Mouse (Mus musculus) hindbrain, embryonic 13.5 days (tissue): ENCODE measurements around the gene Ryr2. TPM values are rescaled to one million over a fixed set of nuclear protein-coding genes. Genes with fewer than 3 reads are reported as not detected.
"Not testable (repeated sequence)": the region's sequence is repeated elsewhere in the genome, so short reads cannot be mapped to it uniquely, and the experiment has no call there.

Source experiments
- ATAC-seq: fragments of 200-750 bp; cut with Nextera tagmentation; 2 replicates; pipeline ENCODE4 v1.8.0; 2017; ENCODE audit warnings: moderate TSS enrichment; ENCODE audit not compliant: low FRiP score
- H3K27ac ChIP-seq: fragments of 300-500 bp; sonication (generic); 2 replicates; pipeline ENCODE4 v1.5.1; 2015; ENCODE audit warnings: inconsistent platforms, mild to moderate bottlenecking, moderate library complexity
- H3K27me3 ChIP-seq: fragments of 300-500 bp; sonication (generic); 2 replicates; pipeline ENCODE4 v1.6.1; 2015; ENCODE audit warnings: mild to moderate bottlenecking, inconsistent platforms
- H3K36me3 ChIP-seq: fragments of 300-500 bp; sonication (generic); 2 replicates; pipeline ENCODE4 v1.6.1; 2015; ENCODE audit warnings: mild to moderate bottlenecking, inconsistent platforms
- H3K4me1 ChIP-seq: fragments of 300-500 bp; sonication (generic); replicated peaks from 2 replicates; pipeline ENCODE4 v1.6.1; 2015; ENCODE audit warnings: inconsistent platforms
- H3K4me2 ChIP-seq: fragments of 300-500 bp; sonication (generic); 2 replicates; pipeline ENCODE4 v1.6.1; 2015; ENCODE audit warnings: inconsistent platforms, mild to moderate bottlenecking, moderate library complexity
- H3K4me3 ChIP-seq: fragments of 300-500 bp; sonication (generic); 2 replicates; pipeline ENCODE4 v1.5.1; 2015; ENCODE audit warnings: mild to moderate bottlenecking, inconsistent platforms
- H3K9ac ChIP-seq: fragments of 300-500 bp; sonication (generic); 2 replicates; pipeline ENCODE4 v1.6.1; 2015; ENCODE audit warnings: mild to moderate bottlenecking, inconsistent platforms
- H3K9me3 ChIP-seq: fragments of 300-500 bp; sonication (generic); 2 replicates; pipeline ENCODE4 v1.6.1; 2016; ENCODE audit warnings: inconsistent platforms
- WGBS: fragments of 180-500 bp; shearing (Covaris S2); methylation state at CpG from one replicate; pipeline ENCODE4 v1.1.7; 2015; 5-methylcytosine and 5-hydroxymethylcytosine counted together
- polyA plus RNA-seq: library from polyadenylated mRNA; unstranded; fragments of >200 nt; fragmentation: Nextera tagmentation; extraction: Ambion mirVana; gene quantifications from 2 replicates; pipeline ENCODE4 v1.2.1, GENCODE M21; 2015

Ryr2 gene
- 2.2 and 2.5 TPM in 2 replicates for polyA plus RNA-seq

DNA sequence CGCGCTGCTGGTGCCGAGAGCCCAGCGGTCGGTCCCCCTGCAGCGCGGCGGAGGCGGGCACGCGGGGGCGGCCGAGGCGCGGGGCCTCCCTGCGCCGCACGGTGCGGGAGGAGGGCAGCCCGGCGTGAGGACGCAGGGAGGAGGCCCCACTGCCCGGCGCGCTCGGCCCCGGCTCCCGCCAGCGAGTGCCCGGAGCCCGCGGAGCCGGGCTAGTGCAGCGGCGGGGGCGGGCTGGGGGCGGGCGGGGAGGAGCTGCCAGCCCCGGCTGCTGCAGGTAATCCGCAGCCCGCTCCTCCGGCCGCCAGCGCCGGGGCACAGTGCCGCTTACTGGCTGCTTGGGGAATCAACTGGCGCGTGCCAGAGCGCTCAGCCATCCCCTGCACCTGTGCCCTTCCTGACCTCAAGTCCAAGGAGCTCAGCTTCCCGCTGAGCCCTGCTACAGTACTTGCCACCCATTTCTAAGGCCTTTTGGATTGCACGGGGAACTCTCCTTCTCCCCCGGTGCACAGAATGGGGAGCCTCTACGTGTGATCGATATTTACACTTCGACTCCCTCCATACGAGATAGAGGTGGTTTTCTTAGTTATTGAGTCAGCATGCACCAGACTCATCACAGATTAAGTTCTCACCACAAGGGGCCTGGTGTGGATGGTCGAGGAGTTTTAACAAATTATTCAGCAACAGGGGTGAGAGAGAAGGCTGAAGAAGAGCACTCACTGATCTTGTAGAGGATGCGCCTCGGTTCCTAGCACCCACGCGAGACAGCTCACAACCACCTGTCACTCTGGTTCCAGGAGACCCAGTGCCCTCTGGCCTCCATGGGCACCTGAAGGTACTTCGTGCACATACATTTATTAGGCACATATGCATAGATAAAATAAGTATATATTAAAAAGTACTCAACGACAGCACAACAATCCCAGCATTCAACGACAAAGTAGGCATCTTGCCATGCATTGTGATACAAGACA lies at the start of gene Ryr2:
TSS of gene Ryr2 (minus strand) at position 284 of the 971 bp plus-strand sequence.
- Histone ChIP-seq H3K4me2 (peak within 1 kb of the TSS; percentile 95), H3K27me3 (peaks cover 23% of the 10 kb centered on the region), H3K4me1 (peaks cover 35% of the 10 kb centered on the region), H3K9ac (peak within 1 kb of the TSS; percentile 89), H3K4me3 (peak within 1 kb of the TSS; percentile 82), H3K27ac (peak within 1 kb of the TSS; percentile 86), H3K9me3 (no peaks in the 10 kb centered on the region), H3K36me3 (no peaks in the 10 kb centered on the region)
- peak; percentile 87 for ATAC-seq
- 10% methylated on average over 46 of the region's 64 CpGs for WGBS

DNA sequence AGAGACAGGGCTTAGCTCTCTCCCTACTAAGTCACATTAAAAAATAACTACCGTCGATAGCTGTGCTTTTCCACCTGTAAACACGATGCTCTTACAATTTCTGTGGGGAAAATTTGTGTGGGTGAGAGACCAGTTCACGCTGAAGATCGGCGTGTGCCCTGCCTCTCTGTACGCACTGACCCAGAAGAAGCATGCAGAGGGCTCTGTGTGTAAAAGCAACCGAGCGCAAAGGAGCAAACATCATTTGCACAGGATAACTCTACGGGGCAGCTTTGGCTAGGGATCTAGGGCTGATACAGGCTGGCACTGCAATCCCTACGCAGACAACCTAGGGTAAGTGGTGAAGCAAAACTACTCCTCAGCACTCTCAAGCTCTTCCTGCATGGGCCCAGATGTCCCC lies 47.2 kb upstream of the Ryr2 start:
- Histone ChIP-seq H3K4me2 (no peak overlapping the region), H3K9ac (no peak overlapping the region), H3K4me3 (no peak overlapping the region), H3K27ac (no peak overlapping the region), H3K27me3 (no peaks in the 10 kb centered on the region), H3K9me3 (no peaks in the 10 kb centered on the region), H3K4me1 (peaks cover under 1% of the 10 kb centered on the region; the same call in 1 of the 2 replicates), H3K36me3 (no peaks in the 10 kb centered on the region)
- 83% methylated on average over 11 of the region's 11 CpGs for WGBS
- no peak for ATAC-seq

DNA sequence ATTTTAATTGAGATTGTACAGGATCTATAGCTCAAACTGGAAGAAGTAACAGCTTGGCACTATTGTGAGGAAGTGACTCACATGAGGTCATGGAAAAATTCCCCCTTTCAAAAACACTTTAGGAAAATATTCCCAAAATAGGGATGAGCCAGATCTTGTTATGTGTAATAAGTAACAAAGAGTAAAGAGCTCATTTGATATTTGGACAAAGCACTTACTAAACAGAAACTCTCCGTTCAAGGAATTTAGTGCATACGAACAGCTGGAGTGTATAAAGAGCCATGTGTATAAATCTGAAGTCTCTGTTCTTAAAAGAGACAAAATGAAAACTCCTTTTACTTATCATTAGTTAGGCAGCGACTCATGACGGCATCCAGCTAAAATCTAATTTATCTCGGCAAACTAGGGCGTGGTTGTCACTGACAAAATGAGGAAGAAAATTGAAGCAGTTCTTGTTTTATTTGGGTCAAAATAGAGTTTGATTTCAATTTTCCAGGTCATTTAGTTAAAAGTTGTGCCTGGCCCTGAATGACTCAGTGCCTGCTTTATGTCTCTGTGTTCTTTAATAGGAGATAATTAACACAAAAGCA lies 40.3 kb upstream of the Ryr2 start:
- Histone ChIP-seq H3K36me3 (no peaks in the 10 kb centered on the region), H3K4me1 (no peaks in the 10 kb centered on the region), H3K27ac (no peak overlapping the region), H3K4me3 (no peak overlapping the region), H3K9ac (no peak overlapping the region), H3K4me2 (no peak overlapping the region), H3K27me3 (no peaks in the 10 kb centered on the region), H3K9me3 (no peaks in the 10 kb centered on the region)
- ATAC-seq: no peak
- 70% methylated on average over 6 of the region's 6 CpGs for WGBS

DNA sequence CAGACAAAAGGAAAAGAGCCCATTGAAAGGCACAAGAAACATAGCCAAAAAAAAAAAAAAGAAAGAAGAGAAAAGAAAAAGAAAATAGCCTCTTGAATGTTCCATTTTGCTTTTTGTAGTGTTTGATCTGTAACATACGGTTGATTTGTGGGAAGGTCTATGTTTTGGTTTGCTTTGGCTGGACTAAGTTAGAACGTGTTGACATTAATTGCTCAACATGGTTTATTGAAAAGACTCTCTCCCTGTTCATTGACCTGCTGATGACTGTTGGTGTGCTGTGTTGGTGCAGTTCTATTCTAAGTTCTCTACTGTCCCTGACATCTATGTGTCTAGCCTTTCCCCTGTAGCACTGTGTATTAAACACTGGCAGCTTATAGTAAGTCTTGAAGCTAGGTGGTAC lies 39.7 kb upstream of the Ryr2 start:
- H3K27me3 ChIP-seq: no peaks in the 10 kb centered on the region
- 85% methylated on average over 2 of the region's 2 CpGs for WGBS
- H3K4me1 ChIP-seq: no peaks in the 10 kb centered on the region
- H3K4me3 ChIP-seq: no peak overlapping the region
- no peak overlapping the region for H3K4me2 ChIP-seq
- H3K36me3 ChIP-seq: no peaks in the 10 kb centered on the region
- H3K9me3 ChIP-seq: no peaks in the 10 kb centered on the region
- no peak for ATAC-seq
- H3K9ac ChIP-seq: no peak overlapping the region
- H3K27ac ChIP-seq: no peak overlapping the region

DNA sequence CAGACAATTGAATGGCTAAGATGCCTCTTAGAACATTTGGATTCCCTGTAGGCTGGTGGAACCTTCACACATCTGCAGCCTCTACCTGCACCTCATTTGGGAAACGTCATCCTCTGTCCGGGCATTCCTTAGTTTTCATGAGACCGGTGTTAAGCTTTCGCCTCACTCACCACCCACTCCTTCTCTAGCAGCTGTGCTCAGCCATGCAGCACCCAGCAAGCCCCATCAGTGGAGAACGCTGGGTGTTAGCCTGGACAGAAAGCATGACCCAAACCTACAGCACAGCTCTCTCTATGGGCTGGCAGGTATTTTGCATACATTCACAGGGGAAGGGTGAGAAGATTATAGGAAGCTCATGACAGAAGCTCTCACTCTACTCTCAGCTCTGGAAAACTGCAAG lies 36.6 kb upstream of the Ryr2 start:
- no peak for ATAC-seq
- H3K27me3 ChIP-seq: no peaks in the 10 kb centered on the region
- H3K27ac ChIP-seq: no peak overlapping the region
- H3K4me1 ChIP-seq: no peaks in the 10 kb centered on the region
- H3K9me3 ChIP-seq: no peaks in the 10 kb centered on the region
- H3K9ac ChIP-seq: no peak overlapping the region
- no peaks in the 10 kb centered on the region for H3K36me3 ChIP-seq
- 92% methylated on average over 5 of the region's 5 CpGs for WGBS
- H3K4me2 ChIP-seq: no peak overlapping the region
- H3K4me3 ChIP-seq: no peak overlapping the region

DNA sequence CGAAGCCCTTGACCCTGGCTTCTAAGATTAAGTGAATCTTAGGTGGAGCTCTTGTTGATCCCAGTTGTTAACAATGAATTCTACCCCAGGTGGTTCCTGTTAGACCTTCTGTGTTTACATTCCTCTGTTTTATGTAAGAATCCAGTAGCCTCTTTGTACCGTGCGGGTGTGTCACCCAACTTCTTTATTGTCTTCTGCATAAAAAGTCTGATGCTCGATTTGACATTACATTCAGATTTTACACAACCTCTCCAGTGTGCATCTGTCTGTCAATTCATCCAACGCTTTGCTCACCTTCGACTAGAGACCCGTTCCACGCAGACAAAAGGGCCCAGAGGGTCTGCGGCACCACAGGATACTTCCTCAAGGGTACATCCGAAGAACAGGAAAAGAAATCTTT lies 29.7 kb upstream of the Ryr2 start:
- H3K4me2 ChIP-seq, H3K27me3 ChIP-seq, H3K9ac ChIP-seq, H3K36me3 ChIP-seq, H3K27ac ChIP-seq, ATAC-seq, H3K4me1 ChIP-seq, H3K9me3 ChIP-seq, H3K4me3 ChIP-seq: not testable (repeated sequence)
- WGBS: 95% methylated on average over 10 of the region's 10 CpGs

DNA sequence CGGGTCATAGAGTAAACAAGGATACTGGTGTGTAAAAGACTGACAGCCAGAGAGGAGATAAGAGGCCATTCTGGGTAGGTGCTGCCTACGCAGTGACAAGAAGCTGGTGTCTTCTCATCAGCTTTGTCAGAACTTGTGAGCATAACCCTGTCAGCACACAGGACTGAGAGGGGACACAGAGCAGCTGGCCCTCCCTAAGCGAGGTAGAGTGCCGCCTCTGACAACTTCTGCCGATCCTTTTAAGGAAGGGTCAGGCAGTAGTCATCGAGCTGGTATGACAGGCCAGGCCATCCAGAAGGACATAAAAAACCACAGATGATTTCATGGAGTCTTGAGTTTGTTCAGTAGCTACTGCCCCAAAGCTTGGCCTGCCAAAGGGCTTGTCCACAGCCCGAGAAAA lies 26.8 kb upstream of the Ryr2 start:
- Histone ChIP-seq H3K27me3 (no peaks in the 10 kb centered on the region), H3K4me2 (no peak overlapping the region), H3K4me3 (no peak overlapping the region), H3K9me3 (no peaks in the 10 kb centered on the region), H3K4me1 (peaks cover 6% of the 10 kb centered on the region; the same call in 1 of the 2 replicates), H3K36me3 (no peaks in the 10 kb centered on the region), H3K27ac (no peak overlapping the region), H3K9ac (no peak overlapping the region)
- 90% methylated on average over 7 of the region's 7 CpGs for WGBS
- no peak for ATAC-seq

DNA sequence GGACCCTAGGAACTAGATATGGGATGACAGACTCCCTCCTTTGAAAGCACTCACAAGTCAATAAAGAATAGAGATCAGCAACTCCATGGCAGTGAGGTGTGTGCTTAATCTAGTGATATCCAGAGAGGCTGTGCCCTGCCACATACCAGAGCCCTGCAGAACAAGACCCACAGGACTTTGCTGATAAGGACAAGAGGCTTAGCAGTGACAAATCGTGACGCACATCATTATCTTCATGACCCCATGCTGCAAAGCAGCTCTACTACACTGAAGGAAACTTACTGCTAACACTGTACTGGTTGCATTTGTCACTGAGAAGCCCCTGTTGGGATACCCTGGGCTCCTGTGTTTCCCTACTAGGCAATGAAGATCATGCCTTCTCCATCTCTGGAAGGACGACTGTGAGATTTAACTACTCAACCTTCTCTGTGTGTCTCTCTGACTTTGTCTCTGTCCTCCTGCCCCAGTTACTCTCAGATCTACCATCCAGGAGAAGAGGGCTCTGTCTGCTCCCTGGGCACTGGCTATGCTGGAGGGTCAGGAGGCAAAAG lies 25.5 kb upstream of the Ryr2 start:
- Histone ChIP-seq H3K4me1 (peaks cover 6% of the 10 kb centered on the region; the same call in 1 of the 2 replicates), H3K27me3 (no peaks in the 10 kb centered on the region), H3K4me2 (no peak overlapping the region), H3K36me3 (no peaks in the 10 kb centered on the region), H3K9me3 (no peaks in the 10 kb centered on the region), H3K27ac (no peak overlapping the region), H3K4me3 (no peak overlapping the region), H3K9ac (no peak overlapping the region)
- ATAC-seq: no peak
- 84% methylated on average over 3 of the region's 3 CpGs for WGBS

DNA sequence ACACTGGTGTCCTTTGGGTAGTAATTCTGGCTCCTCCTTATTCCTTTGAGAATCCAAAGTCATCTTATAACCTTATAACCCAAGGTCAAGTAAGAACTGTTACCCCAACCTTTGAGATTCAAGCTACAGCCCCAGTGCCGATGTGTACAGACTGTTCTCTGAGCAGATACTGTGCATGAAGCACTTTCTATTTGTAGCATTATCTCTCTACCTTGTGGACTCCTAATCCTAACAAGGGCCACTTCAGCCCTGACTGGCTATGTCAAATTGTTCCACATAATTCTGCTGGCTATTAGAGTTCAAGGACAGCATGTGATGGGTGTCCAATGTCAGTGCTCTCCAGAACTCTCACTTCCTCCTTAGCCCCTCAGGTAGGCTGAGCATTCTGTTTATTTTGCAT lies 22.4 kb upstream of the Ryr2 start:
- WGBS: 94% methylated on average over 1 of the region's 1 CpGs

DNA sequence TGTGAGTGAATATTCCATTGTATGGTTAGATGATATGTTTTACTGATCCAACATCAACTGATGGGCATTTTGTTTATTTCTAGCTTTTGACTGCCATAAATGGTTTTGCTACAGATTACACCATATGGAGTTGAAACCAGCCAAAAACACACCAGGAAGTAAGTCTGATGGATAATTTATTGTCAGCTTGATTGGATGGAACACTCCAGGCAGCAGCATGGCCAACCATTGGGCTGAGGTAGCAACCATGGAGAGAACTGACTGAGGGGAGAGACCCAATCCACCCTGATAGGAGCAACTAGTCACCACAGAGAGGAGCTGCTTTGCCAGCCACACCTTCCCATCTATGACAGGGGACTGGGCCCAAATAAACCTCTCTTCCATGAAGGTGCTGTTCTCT lies 19.4 kb upstream of the Ryr2 start:
- Histone ChIP-seq H3K27me3 (no peaks in the 10 kb centered on the region), H3K4me1 (peaks cover 3% of the 10 kb centered on the region; the same call in 1 of the 2 replicates), H3K36me3 (no peaks in the 10 kb centered on the region), H3K4me3 (no peak overlapping the region), H3K9ac (no peak overlapping the region), H3K4me2 (no peak overlapping the region), H3K9me3 (no peaks in the 10 kb centered on the region), H3K27ac (no peak overlapping the region)
- no peak for ATAC-seq

More for the DNA sequence above, 22.4 kb upstream of the Ryr2 start:
- ATAC-seq: no peak
- H3K27me3 ChIP-seq: no peaks in the 10 kb centered on the region
- H3K9me3 ChIP-seq: no peaks in the 10 kb centered on the region
- peaks cover 6% of the 10 kb centered on the region; the same call in 1 of the 2 replicates for H3K4me1 ChIP-seq
- no peak overlapping the region for H3K27ac ChIP-seq
- no peaks in the 10 kb centered on the region for H3K36me3 ChIP-seq
- H3K4me3 ChIP-seq: no peak overlapping the region
- H3K9ac ChIP-seq: no peak overlapping the region
- H3K4me2 ChIP-seq: no peak overlapping the region

DNA sequence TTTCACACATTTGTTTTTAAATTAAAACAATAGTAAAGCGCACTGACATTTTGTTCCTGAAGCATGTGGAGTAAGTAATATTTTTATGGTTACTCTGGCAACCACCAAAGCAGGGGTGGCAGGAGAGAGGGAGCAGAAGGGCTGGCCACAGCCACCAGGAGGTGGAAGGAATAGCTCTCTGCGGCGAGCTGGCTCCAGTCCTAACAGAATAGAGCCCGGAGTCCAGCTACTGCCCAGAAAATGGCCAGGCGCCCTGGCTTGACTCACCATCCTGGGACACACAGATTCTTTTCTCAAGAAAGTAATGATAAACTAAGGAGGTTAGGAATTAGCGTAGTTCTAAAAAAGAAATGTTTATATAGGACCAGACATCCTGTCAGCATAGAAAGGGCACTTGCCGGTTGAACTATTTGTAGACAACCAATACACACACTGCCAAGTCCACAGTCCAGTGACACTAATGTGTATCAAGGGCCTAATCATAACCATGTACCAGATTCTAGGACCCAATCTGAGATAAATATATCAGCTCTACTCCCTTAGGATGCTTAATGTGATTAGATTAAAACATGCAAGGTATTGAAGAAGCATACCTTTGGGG lies 18.3 kb upstream of the Ryr2 start:
- Histone ChIP-seq H3K4me3 (no peak overlapping the region), H3K36me3 (no peaks in the 10 kb centered on the region), H3K27ac (no peak overlapping the region), H3K4me1 (no peaks in the 10 kb centered on the region), H3K27me3 (no peaks in the 10 kb centered on the region), H3K4me2 (no peak overlapping the region), H3K9me3 (no peaks in the 10 kb centered on the region), H3K9ac (no peak overlapping the region)
- WGBS: 79% methylated on average over 7 of the region's 7 CpGs
- ATAC-seq: no peak

DNA sequence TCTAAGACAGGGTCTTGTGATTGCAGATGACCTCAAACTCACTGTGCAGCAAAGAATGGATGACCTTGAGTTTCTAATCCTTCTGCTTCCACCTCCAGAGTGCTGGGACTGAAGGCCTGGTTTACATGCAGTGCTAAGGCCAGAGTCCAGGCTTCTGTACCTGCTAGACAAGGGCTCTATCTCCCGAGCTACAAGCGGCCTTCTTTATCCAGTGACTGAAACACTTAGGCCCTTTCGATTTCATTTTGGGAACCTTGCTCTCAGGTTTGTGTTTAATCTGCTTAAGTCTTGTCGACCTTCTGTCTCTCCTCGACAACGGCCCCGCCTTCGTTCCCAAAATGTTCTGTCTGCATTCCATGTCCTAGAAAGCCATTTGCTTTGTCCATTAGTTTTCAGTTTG lies 8.8 kb upstream of the Ryr2 start:
- Histone ChIP-seq H3K36me3 (no peaks in the 10 kb centered on the region), H3K4me3 (no peak overlapping the region), H3K27me3 (no peaks in the 10 kb centered on the region), H3K9ac (no peak overlapping the region), H3K27ac (no peak overlapping the region), H3K4me1 (no peaks in the 10 kb centered on the region), H3K9me3 (no peaks in the 10 kb centered on the region), H3K4me2 (no peak overlapping the region)
- no peak for ATAC-seq
- 91% methylated on average over 8 of the region's 8 CpGs for WGBS
